Mouse (Mus musculus): Measurements from ENCODE around the gene Gfer.

GRCm38 (mm10) chr17:24739926-24740325, 44.0 kb upstream of the Gfer start:
- no peak for TF ChIP-seq POLR2A (IDR thresholded peaks at IDR 0.05; ENCODE audit: extremely low read depth, insufficient read depth, low read length)
- TF ChIP-seq CTCF (IDR thresholded peaks at IDR 0.05; ENCODE audit: extremely low read depth, insufficient read depth, low read length): no peak

Measured in cortical plate, adult 2 months (tissue).